Mouse (Mus musculus): ENCODE measurements around the gene Ilf2.

Gene Ilf2

DNA sequence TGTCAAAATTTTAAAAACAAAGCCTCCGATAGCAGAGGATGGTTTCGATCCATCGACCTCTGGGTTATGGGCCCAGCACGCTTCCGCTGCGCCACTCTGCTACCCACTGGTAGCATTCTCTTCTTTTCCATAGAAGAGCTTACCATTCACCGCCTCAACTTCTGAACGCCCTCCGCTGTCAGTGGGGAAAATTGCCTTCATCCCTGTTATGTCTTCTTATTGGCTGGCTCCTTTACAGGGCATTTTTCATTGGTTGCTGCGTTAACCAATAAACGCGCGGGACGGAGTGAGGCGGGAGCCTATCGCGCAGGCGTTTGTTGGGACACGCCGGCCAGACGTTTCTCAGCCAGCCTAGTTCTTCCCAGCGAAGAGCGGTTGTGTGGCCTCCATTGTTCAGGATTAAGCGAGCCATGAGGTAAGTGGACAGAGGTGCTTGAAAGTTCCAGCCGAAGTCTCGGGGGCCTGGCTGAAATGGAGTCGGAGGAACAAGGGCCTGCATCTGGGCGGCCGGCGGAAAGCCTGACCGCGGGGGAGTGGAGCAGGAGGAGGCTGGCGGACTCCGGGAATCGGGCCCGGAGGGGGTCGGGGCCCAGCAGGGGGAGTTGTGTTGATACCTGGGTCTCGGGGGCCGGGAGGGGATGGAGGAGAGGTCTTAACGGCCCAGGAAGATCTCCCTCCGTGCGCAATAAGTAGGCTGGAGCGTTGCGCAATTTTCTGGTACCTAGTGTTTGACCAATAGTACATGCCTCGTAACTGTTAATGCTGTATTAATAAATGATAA lies at the start of gene Ilf2:
Gene Ilf2 (plus strand): TSS at position 296 of the 781 bp plus-strand sequence.
- DNase-seq, result peak; percentile 94

DNA sequence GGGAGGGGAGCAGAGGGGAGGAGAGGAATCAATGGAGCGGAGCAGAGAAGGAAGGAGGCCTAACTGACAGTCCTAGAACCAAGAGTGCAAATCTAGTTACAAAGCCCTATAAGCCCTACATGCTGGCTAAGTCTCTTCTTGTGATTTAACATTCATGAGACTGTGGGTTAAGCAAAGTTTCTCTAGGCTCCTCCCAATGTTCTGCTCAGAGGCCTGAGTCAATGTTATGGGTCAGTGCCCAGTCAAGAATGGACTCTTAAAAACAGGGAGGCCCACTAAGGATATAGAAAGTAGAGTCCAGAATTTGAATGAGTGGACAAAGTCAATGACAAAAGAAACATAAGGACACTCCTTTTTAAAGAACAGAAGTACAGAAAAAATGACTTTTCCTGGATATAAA lies 48.4 kb upstream of the Ilf2 start:
- no peak for DNase-seq

DNA sequence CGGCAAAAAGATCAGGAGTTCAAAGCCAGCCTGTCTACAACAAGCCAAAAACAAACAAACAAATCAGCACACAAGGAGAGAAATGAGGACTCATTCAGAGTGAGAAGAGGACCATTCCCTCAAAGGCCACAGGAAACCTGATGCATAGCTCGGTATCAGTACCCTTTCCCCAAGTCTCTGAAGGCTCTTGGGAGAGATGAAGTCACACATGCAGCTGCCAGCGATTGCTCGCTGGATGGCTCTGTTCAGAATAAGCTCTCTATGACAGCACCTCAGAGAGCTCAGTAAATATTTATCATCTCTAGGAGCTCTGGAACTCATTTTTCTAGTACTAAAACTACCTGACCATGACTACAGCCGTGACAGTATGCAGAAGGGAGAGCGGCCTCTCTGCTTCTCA lies 47.7 kb upstream of the Ilf2 start:
- DNase-seq, result no peak

DNA sequence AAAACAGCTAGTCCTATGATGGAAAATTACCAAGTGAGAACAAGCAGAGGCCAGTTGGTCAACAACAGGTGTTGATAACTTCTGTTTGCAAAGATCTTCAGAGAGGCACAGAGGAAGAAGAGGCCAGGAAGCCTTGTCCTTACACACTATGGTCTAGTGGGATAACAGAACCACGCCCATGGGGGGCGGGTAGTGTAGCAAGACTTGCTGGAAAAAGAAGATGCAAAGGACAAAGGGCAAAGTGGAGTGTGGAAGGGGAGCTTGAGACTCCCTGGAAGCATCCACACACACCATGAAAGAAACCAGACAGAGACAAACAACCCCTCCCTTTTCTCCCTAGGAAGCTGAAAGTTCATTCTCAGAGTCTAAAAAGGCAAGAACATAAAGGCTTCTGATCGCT lies 46.4 kb upstream of the Ilf2 start:
- no peak for DNase-seq

DNA sequence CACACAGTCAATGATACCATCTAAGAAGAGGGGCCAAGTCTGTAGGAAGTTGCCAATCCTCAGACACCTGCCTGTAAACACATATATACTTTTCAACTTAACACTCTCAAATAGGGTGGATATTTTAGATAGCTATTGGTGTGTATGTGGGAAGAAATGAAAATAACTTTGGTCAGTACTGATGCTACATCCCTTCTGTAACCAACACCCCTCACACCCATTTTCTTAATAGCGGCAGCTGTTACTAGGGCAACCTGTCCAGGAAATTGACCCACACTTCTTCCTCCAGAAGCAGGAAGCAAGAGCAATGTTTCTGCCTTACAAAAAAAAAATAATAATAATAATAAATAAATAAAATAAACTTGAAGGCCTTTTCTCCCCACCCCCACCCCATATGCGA lies 43.6 kb upstream of the Ilf2 start:
- no peak for DNase-seq

DNA sequence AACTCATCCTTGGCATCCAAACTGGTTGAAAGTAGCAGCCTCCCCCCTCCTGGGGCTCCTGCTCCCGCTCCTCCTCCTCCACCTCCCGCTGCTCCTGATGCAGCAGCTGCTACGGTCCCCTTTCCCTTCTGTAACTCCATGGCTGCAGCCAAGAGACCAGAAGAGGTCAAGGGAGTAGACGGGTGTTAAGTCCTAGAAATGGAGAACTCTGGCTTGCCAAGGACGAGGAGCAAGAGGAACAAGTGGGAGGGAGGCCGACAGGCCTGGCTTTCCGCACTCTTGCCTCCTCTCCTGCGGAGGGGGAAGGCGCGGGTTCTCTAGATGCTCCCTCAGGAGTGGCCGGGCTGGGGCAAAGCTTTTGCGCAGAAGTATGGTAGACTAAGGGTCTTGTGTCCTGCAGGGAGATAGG lies 43.1 kb upstream of the Ilf2 start:
- DNase-seq, result peak; percentile 59

DNA sequence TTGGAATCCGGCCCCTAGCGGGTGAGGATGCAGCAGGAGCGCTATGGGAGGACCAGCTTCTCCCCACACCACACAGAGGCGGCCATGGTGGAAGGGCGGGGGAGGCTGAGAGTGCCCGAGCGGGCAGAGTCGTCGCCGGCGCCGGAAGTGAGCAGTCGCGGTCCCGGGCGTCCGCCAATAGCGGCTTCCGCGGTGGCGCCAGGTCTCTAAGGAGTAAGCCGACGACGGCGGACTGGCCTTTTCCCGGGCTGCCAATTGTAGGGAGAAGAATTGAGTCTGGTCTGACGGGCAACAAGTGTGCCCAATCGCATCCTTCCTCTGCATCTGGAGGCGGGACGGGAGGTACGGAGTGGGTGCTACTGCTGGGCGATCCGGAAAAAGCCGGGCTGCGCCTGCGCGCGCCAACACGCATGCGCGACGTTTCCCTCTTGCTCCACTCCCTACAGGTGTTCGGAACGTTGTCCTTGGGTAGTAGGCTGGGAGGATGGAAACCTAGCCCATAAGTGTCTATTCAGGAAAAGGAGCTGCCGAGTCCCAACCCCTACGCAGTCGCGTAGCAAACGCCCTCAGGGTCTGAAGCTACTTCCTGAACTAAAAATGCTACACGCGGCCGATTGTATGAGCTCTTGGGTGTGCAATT lies 42.4 kb upstream of the Ilf2 start, which contains the start of gene Ints3:
Gene Ints3 (minus strand): TSS at position 242 of the 640 bp plus-strand sequence.
- peak; percentile 99 for DNase-seq

DNA sequence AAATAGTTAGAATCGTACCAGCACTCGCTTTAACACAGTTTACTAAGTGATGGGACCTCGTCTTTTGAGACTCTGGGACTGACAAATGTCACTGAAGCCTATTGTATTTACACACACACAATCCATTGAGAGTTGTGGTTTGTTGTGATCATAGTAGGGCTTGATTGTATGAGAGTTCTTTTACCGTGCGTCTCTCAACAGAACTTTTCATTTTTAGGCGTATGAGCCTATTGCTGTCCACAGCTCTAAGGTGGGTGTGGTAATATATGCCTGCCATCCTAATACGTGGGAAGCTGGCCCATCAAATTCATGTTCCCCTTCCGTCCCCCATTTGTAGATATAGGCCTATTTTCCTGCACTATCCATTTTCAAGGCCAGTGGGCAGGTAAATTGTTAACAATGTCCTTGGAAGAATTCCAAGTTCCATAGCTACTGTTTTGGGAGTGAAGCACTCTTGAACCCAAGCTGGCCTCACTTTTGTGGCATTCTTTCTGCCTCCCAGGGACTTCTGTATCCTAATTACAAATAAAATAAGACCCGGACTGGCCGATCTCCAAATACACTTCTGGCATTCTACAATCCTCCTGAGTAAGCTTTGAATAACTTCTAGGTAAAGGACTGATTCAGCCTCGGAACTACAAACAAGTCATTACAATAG lies 41.7 kb upstream of the Ilf2 start:
- DNase-seq, result no peak

DNA sequence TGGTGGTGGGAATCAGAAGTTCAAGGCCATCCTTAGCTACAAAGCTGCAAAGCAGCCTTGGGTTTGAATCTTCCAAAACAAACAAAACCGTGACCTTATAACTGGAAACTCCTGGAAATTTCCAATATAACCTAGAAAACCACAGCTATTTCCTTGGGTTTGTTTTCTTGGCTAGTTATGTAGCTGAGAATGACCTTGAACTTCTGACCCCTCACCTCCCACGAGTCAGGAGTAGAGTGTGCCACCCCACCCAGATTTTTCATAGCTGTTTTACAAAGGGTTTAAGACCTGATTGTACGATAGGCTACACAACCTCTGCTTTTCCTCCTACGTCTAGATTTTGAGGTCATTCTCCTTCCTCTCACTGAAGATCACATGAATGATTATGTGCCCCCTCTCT lies 38.8 kb upstream of the Ilf2 start:
- DNase-seq, result no peak

DNA sequence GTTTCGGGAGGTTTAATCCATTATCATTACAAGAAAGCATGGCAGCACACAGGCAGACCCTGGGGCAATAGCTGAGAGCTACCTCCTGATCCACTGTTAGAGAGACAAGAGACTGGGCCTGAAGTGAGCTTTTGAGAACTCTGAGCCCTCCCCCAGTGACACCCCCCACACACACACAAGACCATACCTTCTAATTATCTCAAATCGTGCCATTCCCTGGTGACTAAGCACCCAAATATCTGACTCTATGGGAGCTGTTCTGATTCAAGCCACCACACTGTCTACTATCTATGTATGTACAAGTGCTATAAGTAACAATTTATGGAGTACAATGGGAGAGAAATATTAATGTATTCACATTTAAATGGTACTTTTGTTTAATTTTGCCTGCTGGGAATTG lies 35.2 kb upstream of the Ilf2 start:
- no peak for DNase-seq

DNA sequence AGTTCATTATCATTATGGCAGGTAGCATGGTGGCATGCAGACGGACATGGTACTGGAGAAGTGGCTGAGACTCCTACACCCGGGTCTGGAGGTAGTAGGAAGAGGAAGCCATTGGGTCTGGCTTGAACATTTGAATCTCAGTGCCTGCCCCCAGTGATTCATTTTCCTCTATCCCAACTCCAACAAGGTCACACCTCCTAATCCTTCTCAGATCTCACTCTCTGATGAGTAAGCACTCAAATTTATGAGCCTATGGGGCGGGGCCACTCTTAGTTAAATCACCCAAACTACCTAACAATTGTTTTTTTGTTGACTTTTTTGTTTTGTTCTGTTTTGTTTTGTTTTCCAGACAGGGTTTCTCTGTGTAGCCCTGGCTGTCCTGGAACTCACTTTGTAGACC lies 31.9 kb upstream of the Ilf2 start:
- DNase-seq, result no peak

DNA sequence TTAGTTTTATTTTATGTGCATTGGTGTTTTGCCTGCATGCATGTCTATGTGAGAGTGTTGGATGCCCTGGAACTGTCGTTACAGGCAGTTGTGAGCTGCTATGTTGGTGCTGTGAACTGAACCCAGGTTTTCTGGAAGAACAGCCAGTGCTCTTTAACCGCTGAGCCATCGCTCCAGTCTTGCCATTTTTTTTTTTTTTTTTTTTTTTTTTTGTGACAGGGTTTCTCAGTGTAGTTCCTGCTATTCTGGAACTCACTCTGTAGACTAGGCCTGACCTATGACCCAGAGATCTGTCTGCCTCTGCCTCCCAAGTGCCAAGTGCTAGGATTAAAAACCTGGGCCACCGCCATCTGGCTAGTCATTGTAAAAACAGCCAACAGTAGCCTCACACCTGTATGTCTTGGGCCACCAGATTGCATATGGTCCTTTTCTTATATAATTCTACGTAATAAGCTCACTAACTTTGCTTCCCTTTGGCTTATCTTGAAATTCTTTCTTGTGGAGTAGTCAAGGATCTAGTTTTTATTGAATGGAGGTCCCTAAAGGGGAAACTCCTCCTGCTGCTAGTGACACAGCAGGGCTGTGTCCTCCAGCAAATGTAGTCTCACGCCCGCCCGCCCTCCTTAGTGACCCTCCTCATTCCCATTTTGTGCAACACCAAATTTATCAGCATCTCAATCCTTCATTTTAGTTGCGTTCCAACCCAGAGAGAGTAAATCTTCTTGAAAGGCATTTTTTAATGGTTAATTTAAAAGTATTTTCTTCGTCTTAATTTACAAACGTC lies 30.3 kb upstream of the Ilf2 start:
- no peak for DNase-seq

DNA sequence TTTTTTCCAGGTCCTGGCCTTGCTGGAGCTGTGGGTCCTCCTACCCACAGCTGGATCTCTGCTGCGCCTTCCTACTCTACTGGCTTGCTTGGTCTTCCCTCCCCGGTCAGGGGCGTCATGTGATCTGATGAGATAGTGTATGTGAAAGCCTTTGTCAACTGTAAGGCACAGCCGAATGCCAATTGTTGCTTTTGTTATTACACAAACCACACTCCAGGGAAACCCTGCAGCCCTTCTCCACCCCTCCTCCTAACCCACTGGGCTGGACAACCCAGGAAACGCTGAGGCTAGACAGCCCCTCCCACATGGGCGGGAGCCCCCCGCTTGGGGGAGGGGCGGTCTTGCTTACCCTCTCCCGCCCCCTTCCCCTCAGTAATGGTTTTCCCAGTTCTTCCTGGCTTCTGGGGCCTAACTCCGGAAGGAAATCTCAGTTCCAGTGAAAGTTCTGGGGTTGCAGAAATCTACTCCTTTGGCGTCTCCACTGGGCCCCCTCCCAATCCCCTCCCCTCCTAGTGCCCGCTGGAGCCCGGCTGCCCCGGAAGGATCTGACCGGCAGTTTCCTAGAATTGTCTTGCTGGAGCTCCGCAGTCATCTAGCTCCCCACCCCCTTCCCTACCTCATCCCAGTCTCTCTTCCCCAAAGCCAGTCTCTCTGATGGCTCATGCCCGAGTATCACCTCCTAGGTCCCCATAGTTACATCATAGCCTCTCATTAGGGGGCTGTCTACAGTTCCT lies 29.4 kb upstream of the Ilf2 start:
- peak; percentile 68 for DNase-seq

DNA sequence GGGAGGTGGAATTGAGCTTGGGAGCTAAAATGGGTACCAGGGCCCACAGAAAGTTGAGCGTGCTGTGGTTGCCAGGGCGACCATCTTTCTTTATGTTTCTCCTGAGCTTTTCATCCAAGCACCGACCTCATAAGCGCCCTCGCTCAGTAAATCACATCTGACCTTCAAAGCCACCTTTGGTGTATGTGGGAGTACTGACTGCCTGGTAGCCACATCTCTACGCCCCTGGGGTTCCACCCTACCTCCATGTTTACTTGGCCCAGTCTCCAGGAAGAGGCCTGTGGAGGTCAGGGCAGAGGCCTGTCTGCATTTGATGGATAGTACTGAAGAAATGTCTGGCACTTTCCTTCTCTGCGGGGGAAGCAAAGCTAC lies 28.8 kb upstream of the Ilf2 start:
- no peak for DNase-seq

DNA sequence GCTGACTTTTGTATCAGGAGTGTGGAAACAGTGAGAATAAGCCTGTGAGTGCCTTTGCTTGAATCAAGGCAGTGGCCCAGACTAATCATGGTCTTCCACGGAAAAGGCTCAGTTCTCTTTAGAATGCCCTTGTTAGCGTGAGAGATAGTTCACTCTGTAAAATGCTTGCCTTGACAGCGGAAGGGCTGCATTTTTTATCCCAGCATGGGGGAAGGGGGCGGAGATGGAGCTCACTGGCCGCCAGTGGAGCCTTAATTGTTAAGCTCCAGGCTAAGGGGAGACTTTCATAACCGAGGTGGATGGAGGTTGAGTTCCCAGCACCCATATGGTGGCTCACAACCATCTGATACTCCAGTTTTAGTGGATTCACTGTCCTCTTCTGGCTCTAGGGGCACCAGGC lies 27.3 kb upstream of the Ilf2 start:
- DNase-seq, result no peak

DNA sequence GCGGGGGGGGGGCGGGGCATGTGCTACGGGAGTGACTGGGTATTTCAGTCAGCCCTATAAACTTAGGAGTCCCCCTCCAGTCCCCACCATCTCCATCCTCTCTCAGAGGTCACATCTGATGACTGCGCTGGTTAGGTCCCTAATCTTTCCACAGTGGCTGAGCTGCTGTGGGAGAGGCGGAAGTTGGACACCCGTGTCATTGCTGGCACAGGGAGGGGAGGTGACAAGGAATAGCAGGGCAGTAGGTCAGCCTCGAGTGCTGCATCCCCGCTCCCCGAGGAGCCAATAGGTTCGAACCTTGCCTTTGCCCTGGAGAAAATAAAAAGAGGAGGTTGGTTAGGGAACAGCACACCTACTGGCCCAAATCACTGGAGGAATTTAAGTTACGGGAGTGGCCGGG lies 25.1 kb upstream of the Ilf2 start:
- DNase-seq, result no peak

DNA sequence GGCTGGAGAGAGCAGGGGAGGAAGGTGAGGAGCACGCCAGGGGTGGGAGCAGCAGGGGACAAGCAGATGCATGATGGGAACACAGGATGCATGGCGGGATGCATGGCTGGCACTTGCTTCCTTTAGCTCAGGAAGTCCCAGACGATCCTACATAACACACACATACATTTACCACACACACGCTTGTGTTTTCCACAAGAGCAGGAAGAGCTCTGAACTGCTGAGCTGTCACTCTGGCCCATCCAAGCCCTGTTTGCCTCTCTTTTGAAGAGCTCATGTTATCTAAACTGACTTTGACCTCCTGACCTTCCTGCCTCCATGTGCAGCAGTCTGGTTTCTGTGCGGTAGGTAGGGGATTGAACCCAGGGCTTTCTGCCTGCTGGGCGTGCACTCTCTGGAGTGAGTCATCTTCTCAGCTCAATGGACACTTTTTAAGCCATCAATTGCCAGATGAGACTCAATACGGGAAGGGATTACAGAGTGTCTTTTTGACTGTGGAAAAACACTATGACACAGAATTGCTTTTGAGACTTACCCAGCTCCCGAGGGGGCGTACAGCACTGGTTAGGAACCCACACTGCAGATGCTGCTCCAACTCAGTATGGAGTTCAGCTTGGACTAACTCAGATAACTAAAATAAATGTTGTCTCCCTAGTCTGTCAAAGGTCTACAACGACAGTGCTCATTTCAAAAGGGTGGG lies 24.4 kb upstream of the Ilf2 start:
- DNase-seq, result no peak

DNA sequence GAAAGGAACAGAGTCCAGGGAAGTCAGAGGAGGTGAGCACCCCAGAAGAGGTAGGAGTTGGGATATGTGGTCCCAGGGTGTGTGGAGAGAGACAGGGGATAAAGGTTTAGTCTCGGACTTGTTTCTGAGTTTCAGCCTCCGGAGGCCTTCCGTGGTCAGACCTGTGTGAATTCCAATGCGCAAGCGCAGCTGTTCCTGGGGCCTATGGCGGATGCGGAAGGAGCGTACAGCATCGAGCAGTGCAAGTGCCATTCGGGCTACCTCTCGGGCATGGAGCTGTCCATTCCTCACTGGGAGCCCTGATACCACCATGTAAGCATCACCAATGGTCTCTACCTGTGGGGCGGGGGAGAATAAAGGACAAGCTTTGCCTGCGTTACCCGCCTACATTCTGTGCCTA lies 21.0 kb upstream of the Ilf2 start:
- DNase-seq, result no peak

DNA sequence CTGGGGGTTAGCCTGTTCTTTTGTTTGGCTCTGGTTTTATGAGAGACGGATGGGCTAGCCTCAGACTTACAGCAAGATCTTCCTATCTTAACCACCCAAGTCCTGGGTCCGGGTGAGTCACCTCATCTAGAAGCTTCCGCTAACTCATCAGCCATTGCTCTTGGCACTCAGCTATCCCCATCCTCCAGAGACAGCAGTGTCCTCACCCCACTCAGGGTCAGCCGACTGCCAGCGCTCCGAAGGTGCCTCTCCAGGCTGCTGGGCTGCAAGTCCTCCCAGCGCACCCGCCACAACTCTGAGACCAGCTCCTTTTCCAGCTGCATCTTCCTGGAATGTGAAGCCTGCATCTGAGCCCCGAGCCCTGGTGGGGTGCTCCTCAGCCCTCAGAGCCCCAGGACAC lies 16.2 kb upstream of the Ilf2 start:
- DNase-seq, result no peak

DNA sequence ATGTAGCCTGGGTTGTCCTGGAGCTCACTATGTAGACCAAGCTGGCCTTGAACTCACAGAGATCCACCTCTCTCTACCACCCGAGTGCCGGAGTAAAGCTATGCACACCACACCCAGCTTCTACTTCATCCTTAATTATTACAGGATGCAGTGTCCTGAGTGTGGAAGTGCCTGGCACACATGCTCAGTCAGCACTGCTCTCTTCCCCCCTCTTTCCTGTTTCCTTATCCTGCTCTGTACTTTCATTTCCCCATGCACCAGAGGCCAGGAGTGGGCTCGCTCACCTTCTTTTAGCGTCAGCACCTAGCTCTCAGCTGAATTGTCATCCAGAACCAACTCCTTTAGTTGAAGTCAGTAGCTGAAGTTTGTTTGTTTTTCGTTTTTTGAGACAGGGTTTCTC lies 15.6 kb upstream of the Ilf2 start:
- DNase-seq, result no peak

DNA sequence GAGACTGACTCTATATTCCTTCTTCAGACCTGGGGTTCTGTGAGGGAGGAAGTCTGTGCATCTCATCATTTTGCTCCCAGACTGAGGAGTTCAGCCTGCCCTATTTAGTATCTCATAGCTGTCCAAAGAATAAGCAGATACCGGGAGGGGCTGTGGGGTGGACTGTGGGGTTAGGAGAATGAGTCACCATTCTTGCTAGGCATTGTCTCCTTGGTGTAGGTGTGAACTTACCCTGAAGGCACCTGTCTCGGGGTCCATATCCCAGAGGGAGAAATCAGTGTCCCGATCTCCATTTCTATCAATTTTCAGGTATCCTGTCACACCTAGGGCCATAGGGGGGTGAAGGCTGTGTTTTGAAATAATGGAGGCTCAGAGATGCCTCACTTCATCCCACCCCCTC lies 14.0 kb upstream of the Ilf2 start:
- no peak for DNase-seq

DNA sequence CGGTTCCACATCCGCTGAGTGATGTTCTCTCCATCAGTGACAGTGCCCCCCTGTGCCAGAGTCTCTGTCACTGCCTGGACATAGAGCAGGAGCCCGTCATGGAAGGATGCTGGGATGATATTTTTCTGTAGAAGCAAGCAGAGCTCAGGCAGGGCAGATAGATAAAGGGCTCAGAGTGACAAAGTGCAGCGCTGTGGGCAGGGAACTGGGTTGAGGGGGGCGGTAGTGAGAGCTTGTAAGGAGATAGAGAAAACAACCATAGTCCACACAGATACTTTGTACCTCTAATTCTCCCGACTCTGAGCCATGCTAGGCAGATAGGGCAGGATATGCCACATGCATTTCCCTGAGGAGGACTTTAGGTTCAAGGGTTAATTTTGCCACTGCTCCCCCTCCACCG lies 13.3 kb upstream of the Ilf2 start:
- DNase-seq, result no peak
